26 mouse cellular contexts compared by ENCODE assay signal in the genomic region with DNA sequence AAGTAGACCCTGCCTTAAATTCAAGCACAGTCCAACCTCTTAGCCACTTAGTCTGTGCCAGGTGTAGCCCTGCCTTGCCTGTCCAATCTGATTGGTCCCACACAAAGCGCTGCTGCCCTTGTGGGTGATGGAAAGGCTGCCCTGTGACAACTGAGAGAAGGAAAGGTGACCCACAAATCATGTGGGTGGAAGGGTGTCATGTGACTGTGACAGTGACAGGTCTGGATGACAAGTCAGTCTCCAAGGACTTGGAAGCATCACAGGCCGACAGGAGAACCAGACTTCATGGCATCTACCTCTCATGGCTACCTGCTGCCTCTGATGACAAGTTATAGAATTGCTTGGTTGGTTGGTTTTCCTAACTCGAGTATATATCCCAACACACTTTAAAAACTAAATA. TPM values are rescaled to one million over a fixed set of nuclear protein-coding genes. Genes with fewer than 3 reads are reported as not detected.
"Had no signal": no experiment of that assay in that cellular context is flagged by ENCODE, and none has a peak within 500 bp of the region (broad histone marks: within the 10 kb centered on the region; RNA-seq: fewer than 3 reads in every experiment).

No protein-coding gene starts in this region.

- DNase-seq: cerebellum, adult 18-20 months; cerebellum, adult 2 months; cerebellum, adult 8-10 months; cerebellum, adult 9-10 months; cerebellum, adult 9-11 months; cerebellum, postnatal 10 days; cerebellum, postnatal 14 days; cerebellum, postnatal 25 days; cerebellum, postnatal 36 days; embryo, embryonic 11 days; forebrain, postnatal 0 days; gastrocnemius, adult 2 months; gastrocnemius, postnatal 10 days; gastrocnemius, postnatal 14 days; gastrocnemius, postnatal 25 days; gastrocnemius, postnatal 36 days; heart, adult 18-20 months; heart, adult 2 months had no signal

- H3K27me3 ChIP-seq: embryonic facial prominence, embryonic 12.5 days; embryonic facial prominence, embryonic 13.5 days; embryonic facial prominence, embryonic 15.5 days; forebrain, embryonic 12.5 days; forebrain, embryonic 13.5 days; forebrain, embryonic 15.5 days had no signal

- H3K36me3 ChIP-seq: embryonic facial prominence, embryonic 12.5 days; embryonic facial prominence, embryonic 15.5 days; forebrain, embryonic 10.5 days; forebrain, embryonic 12.5 days; forebrain, embryonic 15.5 days had no signal

- H3K9me3 ChIP-seq: embryonic facial prominence, embryonic 12.5 days; embryonic facial prominence, embryonic 13.5 days; embryonic facial prominence, embryonic 15.5 days; forebrain, embryonic 10.5 days; forebrain, embryonic 12.5 days; forebrain, embryonic 13.5 days; forebrain, embryonic 15.5 days had no signal

- H3K4me1 ChIP-seq: embryonic facial prominence, embryonic 12.5 days; embryonic facial prominence, embryonic 13.5 days; embryonic facial prominence, embryonic 15.5 days; forebrain, embryonic 13.5 days; forebrain, embryonic 15.5 days had no signal

- H3K4me3 ChIP-seq: embryonic facial prominence, embryonic 12.5 days; embryonic facial prominence, embryonic 13.5 days; embryonic facial prominence, embryonic 15.5 days; erythroblast, embryonic 14.5 days; forebrain, embryonic 10.5 days; forebrain, embryonic 12.5 days; forebrain, embryonic 13.5 days; forebrain, embryonic 15.5 days; gastrocnemius, adult 2 months; heart, adult 2 months had no signal

- H3K27ac ChIP-seq: embryonic facial prominence, embryonic 12.5 days; embryonic facial prominence, embryonic 13.5 days; embryonic facial prominence, embryonic 15.5 days; forebrain, embryonic 10.5 days; forebrain, embryonic 12.5 days; forebrain, embryonic 13.5 days; forebrain, embryonic 15.5 days; gastrocnemius, adult 2 months; heart, adult 2 months had no signal

RNA-seq across cellular contexts. Expression of a gene that starts 32.1 kb away (rescaled TPM):
- polyA plus RNA-seq: erythroblast, embryonic 14.5 days had no signal
